ENCODE assay signal across 23 mouse cellular contexts in genomic region chr8:91605901-91606300, GRCm38 (mm10).
DNase-seq lines count a peak whose midpoint lies in the region; ATAC-seq and TF ChIP-seq lines count a peak whose summit lies in the region.
"Had no signal": no experiment of that assay in that cellular context is flagged by ENCODE, and none has a peak within 500 bp of the region (broad histone marks: within the 10 kb centered on the region; RNA-seq: fewer than 3 reads in every experiment).

No protein-coding gene starts in this region.

- TF ChIP-seq CTCF in embryonic fibroblast, embryonic 13.5 days (IDR thresholded peaks at IDR 0.05; ENCODE audit: borderline replicate concordance, insufficient read depth, low read length): no peak

- H3K9me3 ChIP-seq in forebrain, embryonic 15.5 days: no peaks in the 10 kb centered on the region
- no peaks in the 10 kb centered on the region for H3K9me3 ChIP-seq in hindbrain, embryonic 16.5 days (ENCODE audit: control insufficient read depth, low read length)
- H3K9me3 ChIP-seq: embryonic facial prominence, embryonic 12.5 days; forebrain, embryonic 10.5 days; heart, embryonic 10.5 days; hindbrain, embryonic 12.5 days had no signal

- peak; percentile 29 to 42 for DNase-seq in kidney, adult 8-10 months
- no peak for DNase-seq in kidney, postnatal 4 days
- peak; percentile 29 to 63 for DNase-seq in kidney, postnatal 25 days
- no peak for DNase-seq in spleen, adult 12 weeks (ENCODE audit: low spot score)
- DNase-seq: adrenal gland, adult 8-10 months; cerebellum, adult 11 months; cerebellum, adult 8-10 months; cerebellum, postnatal 14 days; embryo, embryonic 11 days; gastrocnemius, postnatal 36 days; heart, adult 11 months; heart, postnatal 10 days; heart, postnatal 4 days had no signal

- H3K4me1 ChIP-seq in embryonic fibroblast, embryonic 13.5 days (ENCODE audit: control insufficient read depth, insufficient read depth, low read length): peaks cover 12% of the 10 kb centered on the region
- no peaks in the 10 kb centered on the region for H3K4me1 ChIP-seq in forebrain, embryonic 15.5 days
- peaks cover 2% of the 10 kb centered on the region for H3K4me1 ChIP-seq in hindbrain, embryonic 16.5 days (ENCODE audit: control insufficient read depth, insufficient read depth, low read depth, low read length)

- H3K27me3 ChIP-seq in forebrain, embryonic 15.5 days: no peaks in the 10 kb centered on the region
- peaks cover 2% of the 10 kb centered on the region; the same call in 1 of the 2 replicates for H3K27me3 ChIP-seq in hindbrain, embryonic 16.5 days (replicated peaks; ENCODE audit: control insufficient read depth, insufficient read depth, low read length)

- H3K9ac ChIP-seq in forebrain, embryonic 15.5 days (replicated peaks): no peak overlapping the region
- H3K9ac ChIP-seq in hindbrain, embryonic 16.5 days (ENCODE audit: low read depth, low read length): no peak overlapping the region
- H3K9ac ChIP-seq: embryonic facial prominence, embryonic 12.5 days; hindbrain, embryonic 12.5 days had no signal

- no peak overlapping the region for H3K4me3 ChIP-seq in embryonic fibroblast, embryonic 13.5 days (ENCODE audit: insufficient read depth, low read length)
- H3K4me3 ChIP-seq in forebrain, embryonic 15.5 days: no peak overlapping the region
- H3K4me3 ChIP-seq in hindbrain, embryonic 16.5 days (ENCODE audit: low read length): no peak overlapping the region
- H3K4me3 ChIP-seq: embryonic facial prominence, embryonic 12.5 days; erythroblast, embryonic 14.5 days; forebrain, embryonic 10.5 days; heart, embryonic 10.5 days; hindbrain, embryonic 12.5 days had no signal

- TF ChIP-seq POLR2A in embryonic fibroblast, embryonic 13.5 days (IDR thresholded peaks at IDR 0.05; ENCODE audit: low read depth, low read length): no peak

- no peak for ATAC-seq in forebrain, embryonic 15.5 days (replicated peaks)
- no peak for ATAC-seq in hindbrain, embryonic 16.5 days
- ATAC-seq: forebrain, embryonic 14.5 days; hindbrain, postnatal 0 days had no signal

- WGBS in forebrain, embryonic 15.5 days: 87% methylated on average over 8 of the region's 8 CpGs
- WGBS in hindbrain, embryonic 16.5 days: 86% methylated on average over 8 of the region's 8 CpGs

- H3K36me3 ChIP-seq in forebrain, embryonic 15.5 days: no peaks in the 10 kb centered on the region
- no peaks in the 10 kb centered on the region for H3K36me3 ChIP-seq in hindbrain, embryonic 16.5 days (ENCODE audit: control insufficient read depth, insufficient read depth, low read length)
- H3K36me3 ChIP-seq: embryonic facial prominence, embryonic 12.5 days; forebrain, embryonic 10.5 days; heart, embryonic 10.5 days; hindbrain, embryonic 12.5 days had no signal

- H3K27ac ChIP-seq in embryonic fibroblast, embryonic 13.5 days (ENCODE audit: insufficient read depth, low read length): peak overlapping the region; percentile 30
- no peak overlapping the region for H3K27ac ChIP-seq in forebrain, embryonic 15.5 days (replicated peaks)
- H3K27ac ChIP-seq in hindbrain, embryonic 16.5 days (ENCODE audit: low read depth, low read length): no peak overlapping the region
- H3K27ac ChIP-seq: embryonic facial prominence, embryonic 12.5 days; forebrain, embryonic 10.5 days; heart, embryonic 10.5 days; hindbrain, embryonic 12.5 days; hindbrain, postnatal 0 days had no signal

- no peak overlapping the region for H3K4me2 ChIP-seq in forebrain, embryonic 15.5 days (replicated peaks)
- no peak overlapping the region for H3K4me2 ChIP-seq in hindbrain, embryonic 16.5 days (ENCODE audit: low read length)
- H3K4me2 ChIP-seq: embryonic facial prominence, embryonic 12.5 days; hindbrain, embryonic 12.5 days had no signal

Comparison
In these comparisons a context has a peak if more than half of its experiments do, and no peak if none do; other contexts are left out.
1. DNase-seq: peak in kidney, adult 8-10 months (2 of 2) and kidney, postnatal 25 days (2 of 2); none in kidney, postnatal 4 days (0 of 2) and spleen, adult 12 weeks (single experiment).